Mouse (Mus musculus) spleen, adult 2 months (tissue): ENCODE data around the gene Gm20509.

ENCODE experiments used
- CTCF ChIP-seq: fragments of 200-500 bp; IDR thresholded peaks from 2 replicates; pipeline ENCODE4 v1.5.1; 2011; ENCODE audit warnings: mild to moderate bottlenecking, inconsistent platforms; ENCODE audit not compliant: insufficient read depth, insufficient read length, insufficient replicate concordance; ENCODE audit errors: extremely low read depth
- POLR2A ChIP-seq: fragments of 200-500 bp; IDR thresholded peaks from 2 replicates; pipeline ENCODE4 v1.6.1; 2011; ENCODE audit warnings: low read depth, low read length, inconsistent platforms

GRCm38 (mm10) chr9:73157968-73158367 lies 55.7 kb downstream of the Gm20509 start:
- TF ChIP-seq POLR2A: no peak
- TF ChIP-seq CTCF: no peak
